Mouse (Mus musculus): Measurements from ENCODE around the gene Gm3373. TPM values are rescaled to one million over a fixed set of nuclear protein-coding genes. Genes with fewer than 3 reads are reported as not detected.
"Not testable (repeated sequence)": the region's sequence is repeated elsewhere in the genome, so short reads cannot be mapped to it uniquely, and the experiment has no call there.

Gm3373 gene
- total RNA-seq (2021), result 1 to 10 TPM in 1 of 2 experiments, under 1 TPM in 1; 0.39 to 1.5 TPM

GRCm38 (mm10) chr14:5741477-5741876, at the start of gene Gm3373:
TSS of gene Gm3373 (minus strand) at chr14:5741577.
- DNase-seq (ENCODE audit: extremely low spot score in 1 of 2, low spot score in 2 of 2); intact Hi-C loops (cut with DNase I): not testable (repeated sequence)

GRCm38 (mm10) chr14:5687357-5687756, 54.0 kb downstream of the Gm3373 start, which contains the start of gene Gm9603:
TSS of gene Gm9603 (minus strand) at chr14:5687457.
- intact Hi-C loops (cut with DNase I), result not testable (repeated sequence)

More at GRCm38 (mm10) chr14:5687357-5687756, 54.0 kb downstream of the Gm3373 start, which contains the start of gene Gm9603:
- not testable (repeated sequence) for DNase-seq (ENCODE audit: extremely low spot score in 1 of 2, low spot score in 2 of 2)

Other genes with a start within 250 kb of the Gm3373 start
- gene Gm3488, start 239.9 kb downstream of the Gm3373 start, total RNA-seq (2021), result 1 to 10 TPM; 4.0 to 4.7 TPM
- gene Gm3532, start 203.1 kb downstream of the Gm3373 start, total RNA-seq (2021), result not detected
- gene Gm8265, start 108.5 kb downstream of the Gm3373 start, total RNA-seq (2021), result 1 to 10 TPM in 1 of 2 experiments, not detected in 1; 1.2 TPM
- not detected for gene Gm9603, start 54.1 kb downstream of the Gm3373 start, total RNA-seq (2021)
- 1 to 10 TPM; 4.9 to 7.4 TPM for gene Gm3383, start 66.4 kb upstream of the Gm3373 start, total RNA-seq (2021)
- not detected for gene Gm3424, start 88.8 kb upstream of the Gm3373 start, total RNA-seq (2021)
- 1 to 10 TPM in 1 of 2 experiments, under 1 TPM in 1; 0.83 to 1.5 TPM for gene Gm8237, start 138.8 kb upstream of the Gm3373 start, total RNA-seq (2021)
- gene Gm3248, start 220.2 kb upstream of the Gm3373 start, total RNA-seq (2021), result under 1 TPM; 0.97 TPM
- not detected for gene Gm3453, start 237.6 kb upstream of the Gm3373 start, total RNA-seq (2021)

All from left cerebral cortex, postnatal 10 days (tissue).